Mouse (Mus musculus) CD8-positive naive resting alpha-beta T cell, adult 57 days (primary cell): ENCODE data around the gene Cib3. TPM values are rescaled to one million over a fixed set of nuclear protein-coding genes. Genes with fewer than 3 reads are reported as not detected.

Experiments
- total RNA-seq: library from RNA; stranded (reverse); gene quantifications from one replicate; pipeline ENCODE4 v1.2.4, GENCODE M21; 2023

Cib3 gene
- not detected for total RNA-seq

GRCm38 (mm10) chr8:72212751-72213150 lies at the start of gene Cib3:
Cib3 (minus strand) TSS chr8:72212837.

GRCm38 (mm10) chr8:72239499-72240402 lies 27.1 kb upstream of the Cib3 start, which contains the start of gene Ap1m1:
Ap1m1 (plus strand) TSS chr8:72240018.

GRCm38 (mm10) chr8:72219541-72220363 lies 7.1 kb upstream of the Cib3 start, which contains the start of gene Fam32a:
Fam32a (plus strand) TSS chr8:72219730.

GRCm38 (mm10) chr8:72213536-72213935 lies 899 bp upstream of the Cib3 start, which contains the start of gene Gm11034:
Gm11034 (minus strand) TSS chr8:72213636.

GRCm38 (mm10) chr8:72189417-72190214 lies 23.0 kb downstream of the Cib3 start, which contains the start of gene Hsh2d:
Hsh2d (plus strand) TSS chr8:72189638.

GRCm38 (mm10) chr8:72160707-72161697 lies 51.6 kb downstream of the Cib3 start, which contains the start of gene Rab8a:
Rab8a (plus strand) TSS chr8:72161200.

Other genes starting within 250 kb of the Cib3 start
- gene Cyp4f18, start 203.2 kb downstream of the Cib3 start, total RNA-seq: 11.6 TPM
- gene Olfr372, start 171.6 kb downstream of the Cib3 start, total RNA-seq: not detected
- not detected for gene Olfr373, start 129.7 kb downstream of the Cib3 start, total RNA-seq
- not detected for gene Olfr374, start 105.8 kb downstream of the Cib3 start, total RNA-seq
- gene Tpm4, start 77.9 kb downstream of the Cib3 start, total RNA-seq: 130 TPM
- gene Rab8a, start 51.6 kb downstream of the Cib3 start, total RNA-seq: 162 TPM
- 20.4 TPM for gene Hsh2d, start 23.2 kb downstream of the Cib3 start, total RNA-seq
- not detected for gene Gm11034, start 799 bp upstream of the Cib3 start, total RNA-seq
- 57.5 TPM for gene Fam32a, start 6.9 kb upstream of the Cib3 start, total RNA-seq
- gene Ap1m1, start 27.2 kb upstream of the Cib3 start, total RNA-seq: 135 TPM
- gene Gm10282, start 92.4 kb upstream of the Cib3 start, total RNA-seq: 13.7 TPM
- gene Klf2, start 106.2 kb upstream of the Cib3 start, total RNA-seq: 3,950 TPM
- 101 TPM for gene Eps15l1, start 208.6 kb upstream of the Cib3 start, total RNA-seq
- gene Calr3, start 231.0 kb upstream of the Cib3 start, total RNA-seq: 0.77 TPM
- gene 1700030K09Rik, start 231.0 kb upstream of the Cib3 start, total RNA-seq: 3.4 TPM